Mouse (Mus musculus): ENCODE data around the gene Piwil4. TPM values are rescaled to one million over a fixed set of nuclear protein-coding genes. Genes with fewer than 3 reads are reported as not detected.

The Piwil4 gene
- total and polyA plus RNA-seq, 3 experiments: 0.04 to 0.11 TPM; not detected in 1

- no peak for DNase-seq (ENCODE audit: extremely low read depth)
- Histone ChIP-seq H3K36me3 (replicated peaks in 1 of 2; ENCODE audit: control insufficient read depth in 1 of 2, insufficient read depth in 1 of 2, low read length in 1 of 2) (no peaks in the 10 kb centered on the region), H3K27ac (ENCODE audit: insufficient read depth, low read depth) (no peak overlapping the region), H3K9me3 (replicated peaks; ENCODE audit: low read length) (no peaks in the 10 kb centered on the region), H3K9ac (ENCODE audit: insufficient read depth, low read depth) (no peak overlapping the region), H3K4me2 (ENCODE audit: insufficient read depth, low read depth, poor library complexity, severe bottlenecking) (no peak overlapping the region), H3K79me2 (replicated peaks; ENCODE audit: control insufficient read depth, extremely low read depth, insufficient read depth, poor library complexity, severe bottlenecking) (no peaks in the 10 kb centered on the region), H3K27me3 (replicated peaks) (no peaks in the 10 kb centered on the region), H3K4me3 (replicated peaks in 1 of 3; ENCODE audit: low read depth in 2 of 3, low read length in 2 of 3, poor library complexity in 1 of 3) (no peak overlapping the region), H3K4me1 (ENCODE audit: control insufficient read depth in 1 of 2, insufficient read depth in 2 of 2) (peaks cover 2 to 21% of the 10 kb centered on the region in 2 experiments; a peak in 3 of 4 replicates)
- in situ Hi-C loops (cut with MboI; ENCODE audit: low pct_ligation_motif_present, low pct_unique_long_range_greater_than_20kb, low sequenced_read_pairs): no loop called here
- dilution Hi-C loops (cut with MboI; ENCODE audit: extremely low pct_ligation_motif_present, extremely low pct_unique_long_range_greater_than_20kb, low sequenced_read_pairs): no loop called here
- TF ChIP-seq EP300 (IDR thresholded peaks at IDR 0.05; ENCODE audit: low read length) (no peak), KAT2A (IDR thresholded peaks at IDR 0.05; ENCODE audit: insufficient replicate concordance, low read length) (no peak), CHD2 (IDR thresholded peaks at IDR 0.05; ENCODE audit: low read length) (no peak), ELF1 (IDR thresholded peaks at IDR 0.05; ENCODE audit: low read depth, low read length) (no peak), MYC (IDR thresholded peaks at IDR 0.05; ENCODE audit: low read depth, low read length) (no peak), CTCF (conservative IDR thresholded peaks at IDR 0.05 in 1 of 2, IDR thresholded peaks at IDR 0.05 in 1 of 2; ENCODE audit: low read depth in 2 of 2, low read length in 2 of 2) (no peak), ZC3H11A (IDR thresholded peaks at IDR 0.05; ENCODE audit: low read depth, low read length) (no peak), TCF12 (IDR thresholded peaks at IDR 0.05; ENCODE audit: low read depth, low read length) (no peak)
These were observed 909 bp downstream of the Piwil4 start for GRCm38 (mm10) chr9:14739498-14740150.

GRCm38 (mm10) chr9:14730941-14731541 is 9.5 kb downstream of the Piwil4 start:
- Histone ChIP-seq H3K36me3 (replicated peaks in 1 of 2; ENCODE audit: control insufficient read depth in 1 of 2, insufficient read depth in 1 of 2, low read length in 1 of 2) (no peaks in the 10 kb centered on the region), H3K4me3 (replicated peaks in 1 of 3; ENCODE audit: low read depth in 2 of 3, low read length in 2 of 3, poor library complexity in 1 of 3) (no peak overlapping the region), H3K4me1 (ENCODE audit: control insufficient read depth in 1 of 2, insufficient read depth in 2 of 2) (no peaks in the 10 kb centered on the region), H3K9me3 (replicated peaks; ENCODE audit: low read length) (no peaks in the 10 kb centered on the region), H3K27ac (ENCODE audit: insufficient read depth, low read depth) (no peak overlapping the region), H3K9ac (ENCODE audit: insufficient read depth, low read depth) (no peak overlapping the region), H3K79me2 (replicated peaks; ENCODE audit: control insufficient read depth, extremely low read depth, insufficient read depth, poor library complexity, severe bottlenecking) (no peaks in the 10 kb centered on the region), H3K27me3 (replicated peaks) (no peaks in the 10 kb centered on the region), H3K4me2 (ENCODE audit: insufficient read depth, low read depth, poor library complexity, severe bottlenecking) (no peak overlapping the region)
- no peak for DNase-seq (ENCODE audit: extremely low read depth)
- TF ChIP-seq MXI1 (IDR thresholded peaks at IDR 0.05; ENCODE audit: low read depth, low read length) (no peak), MAFK (IDR thresholded peaks at IDR 0.05; ENCODE audit: insufficient replicate concordance, low read length) (no peak)
- in situ Hi-C loops (cut with MboI; ENCODE audit: low pct_ligation_motif_present, low pct_unique_long_range_greater_than_20kb, low sequenced_read_pairs) (no loop called here), dilution Hi-C loops (cut with MboI; ENCODE audit: extremely low pct_ligation_motif_present, extremely low pct_unique_long_range_greater_than_20kb, low sequenced_read_pairs) (no loop called here)

- no peaks in the 10 kb centered on the region for H3K36me3 ChIP-seq (replicated peaks in 1 of 2; ENCODE audit: control insufficient read depth in 1 of 2, insufficient read depth in 1 of 2, low read length in 1 of 2)
- no peak overlapping the region for H3K4me3 ChIP-seq (replicated peaks in 1 of 3; ENCODE audit: low read depth in 2 of 3, low read length in 2 of 3, poor library complexity in 1 of 3)
- H3K4me2 ChIP-seq (ENCODE audit: insufficient read depth, low read depth, poor library complexity, severe bottlenecking): no peak overlapping the region
- no peaks in the 10 kb centered on the region for H3K9me3 ChIP-seq (replicated peaks; ENCODE audit: low read length)
- TF ChIP-seq SIN3A (IDR thresholded peaks at IDR 0.05; ENCODE audit: low read length): no peak
- TF ChIP-seq ELF1 (IDR thresholded peaks at IDR 0.05; ENCODE audit: low read depth, low read length): no peak
- TF ChIP-seq UBTF (IDR thresholded peaks at IDR 0.05; ENCODE audit: low read depth, low read length): no peak
- no peak for TF ChIP-seq PAX5 (IDR thresholded peaks at IDR 0.05; ENCODE audit: low read length)
- TF ChIP-seq RAD21 (IDR thresholded peaks at IDR 0.05; ENCODE audit: low read depth, low read length): no peak
- TF ChIP-seq E2F4 (IDR thresholded peaks at IDR 0.05; ENCODE audit: insufficient replicate concordance, low read depth, low read length): no peak
- no peak for TF ChIP-seq RCOR1 (conservative IDR thresholded peaks at IDR 0.05; ENCODE audit: low read depth, low read length)
- TF ChIP-seq NELFE (IDR thresholded peaks at IDR 0.05; ENCODE audit: low read depth, low read length): no peak
- no peak for TF ChIP-seq EP300 (IDR thresholded peaks at IDR 0.05; ENCODE audit: low read length)
- no peak for TF ChIP-seq TCF12 (IDR thresholded peaks at IDR 0.05; ENCODE audit: low read depth, low read length)
- no peak for TF ChIP-seq MXI1 (IDR thresholded peaks at IDR 0.05; ENCODE audit: low read depth, low read length)
- no peak for TF ChIP-seq JUN (IDR thresholded peaks at IDR 0.05; ENCODE audit: insufficient read depth, low read depth, low read length)
- H3K4me1 ChIP-seq (ENCODE audit: control insufficient read depth in 1 of 2, insufficient read depth in 2 of 2): peaks cover 0 to 11% of the 10 kb centered on the region in 2 experiments; a peak in 2 of 4 replicates
- H3K27ac ChIP-seq (ENCODE audit: insufficient read depth, low read depth): no peak overlapping the region
- dilution Hi-C loops (cut with MboI; ENCODE audit: extremely low pct_ligation_motif_present, extremely low pct_unique_long_range_greater_than_20kb, low sequenced_read_pairs): no loop called here
- no peak for DNase-seq (ENCODE audit: extremely low read depth)
- no peaks in the 10 kb centered on the region for H3K27me3 ChIP-seq (replicated peaks)
- no peak overlapping the region for H3K9ac ChIP-seq (ENCODE audit: insufficient read depth, low read depth)
- in situ Hi-C loops (cut with MboI; ENCODE audit: low pct_ligation_motif_present, low pct_unique_long_range_greater_than_20kb, low sequenced_read_pairs): no loop called here
- no peaks in the 10 kb centered on the region for H3K79me2 ChIP-seq (replicated peaks; ENCODE audit: control insufficient read depth, extremely low read depth, insufficient read depth, poor library complexity, severe bottlenecking)
These were observed 12.2 kb downstream of the Piwil4 start for GRCm38 (mm10) chr9:14728365-14728764.
